Mouse (Mus musculus): ENCODE data around the gene Bcl3.

Gene Bcl3

DNA sequence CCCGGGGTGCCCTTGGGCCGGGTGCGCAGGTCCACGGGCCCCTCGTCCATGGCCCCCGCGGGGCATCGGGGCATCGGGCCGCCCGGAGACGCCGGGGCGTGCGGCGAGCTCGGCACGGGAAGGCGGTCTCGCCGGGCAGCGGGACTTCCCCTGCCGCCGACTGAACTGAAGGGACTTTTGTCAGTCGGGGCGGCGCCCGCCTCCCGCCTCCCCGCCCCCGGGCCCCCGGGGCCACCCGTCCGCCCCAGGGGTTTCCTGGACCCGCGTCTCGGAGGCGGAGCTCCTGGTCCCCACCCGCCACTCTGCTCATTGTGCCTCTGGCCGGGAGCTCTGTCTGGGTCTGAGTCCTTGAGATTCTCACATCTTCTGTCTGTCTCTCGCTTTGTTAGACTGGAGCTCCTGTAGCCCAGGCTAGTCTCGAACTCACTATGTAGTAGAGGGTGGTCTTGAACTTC lies at the start of gene Bcl3:
Bcl3 (minus strand) TSS at position 167 of the 455 bp plus-strand sequence.
- CTCF ChIA-PET = interaction anchor here in 3 of 4 experiments (0.6 to 2.0 kb wide), 11 partner anchors 11 to 32 kb away, joined by 3 to 11 read pairs (median 5); partner anchors contain the start of gene Cblc (in 1 of the 3)
- POLR2A ChIA-PET = interaction anchor here (0.6 to 7.3 kb wide), 26 partner anchors 9 to 556 kb away, joined by 3 to 171 read pairs (median 5); partner anchors contain the start of genes Apoe (in 1 of the 4) and Tomm40 (in 1 of the 4)

GRCm38 (mm10) chr7:19871943-19872601 lies 49.5 kb upstream of the Bcl3 start:
- CTCF ChIA-PET = interaction anchor here (0.6 to 6.2 kb wide), 61 partner anchors 9 to 207 kb away, joined by 3 to 74 read pairs (median 5); partner anchors contain the start of genes Cblc (in 4 of the 4), Clptm1 (in 1 of the 4), Gm19345 (in 1 of the 4) and Nectin2 (in 1 of the 4)
- POLR2A ChIA-PET = interaction anchor here in 3 of 4 experiments (0.6 to 2.2 kb wide), 27 partner anchors 27 to 719 kb away, joined by 3 to 16 read pairs (median 4); partner anchors contain the start of genes Cblc (in 2 of the 3) and Bcam (in 1 of the 3)

GRCm38 (mm10) chr7:19871137-19871621 lies 48.6 kb upstream of the Bcl3 start:
- ChIA-PET CTCF (interaction anchor here (0.6 to 6.2 kb wide), 33 partner anchors 10 to 204 kb away, joined by 3 to 74 read pairs (median 6); partner anchors contain the start of genes Cblc (in 4 of the 4), Gm19345 (in 1 of the 4) and Nectin2 (in 1 of the 4)), POLR2A (interaction anchor here in 3 of 4 experiments (0.6 to 2.2 kb wide), 15 partner anchors 22 to 464 kb away, joined by 3 to 16 read pairs (median 5); partner anchors contain the start of genes Bcam (in 1 of the 3) and Cblc (in 1 of the 3))

GRCm38 (mm10) chr7:19867751-19868399 lies 45.3 kb upstream of the Bcl3 start:
- CTCF ChIA-PET = interaction anchor here in 2 of 4 experiments (0.6 to 4.5 kb wide), 3 partner anchors 18 to 222 kb away, joined by 4 to 20 read pairs (median 4); no protein-coding TSS in a partner anchor
- POLR2A ChIA-PET = interaction anchor here in 1 of 4 experiments (0.7 kb wide), 1 partner anchor 12 kb away, joined by 3 read pairs; no protein-coding TSS in a partner anchor

DNA sequence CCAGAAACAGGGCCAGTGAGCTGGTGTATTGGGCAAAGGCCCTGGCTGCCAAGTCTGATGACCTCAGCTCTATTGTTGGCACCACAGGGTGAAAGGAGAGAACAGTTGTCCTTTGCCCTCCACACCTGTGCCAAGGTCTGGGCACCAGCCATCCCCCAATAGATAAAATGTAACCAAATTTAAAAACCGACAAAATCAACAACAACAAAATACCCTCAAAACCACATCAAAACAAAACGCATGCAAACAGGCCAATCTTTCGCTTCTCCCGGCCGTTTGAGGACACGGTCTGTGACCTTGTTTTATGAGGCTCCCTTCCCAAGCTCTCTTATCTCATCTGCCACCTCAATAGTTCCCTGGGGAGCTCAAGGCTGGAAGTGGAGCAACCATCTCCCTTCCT lies 43.9 kb upstream of the Bcl3 start:
- ChIA-PET POLR2A (interaction anchor here in 3 of 4 experiments (0.9 to 2.9 kb wide), 15 partner anchors 10 to 125 kb away, joined by 3 to 11 read pairs (median 5); partner anchors contain the start of genes Bcam (in 1 of the 3) and Cblc (in 1 of the 3)), CTCF (interaction anchor here (0.6 to 3.9 kb wide), 18 partner anchors 10 to 76 kb away, joined by 3 to 19 read pairs (median 6); partner anchors contain the start of gene Gm19345 (in 1 of the 4))

DNA sequence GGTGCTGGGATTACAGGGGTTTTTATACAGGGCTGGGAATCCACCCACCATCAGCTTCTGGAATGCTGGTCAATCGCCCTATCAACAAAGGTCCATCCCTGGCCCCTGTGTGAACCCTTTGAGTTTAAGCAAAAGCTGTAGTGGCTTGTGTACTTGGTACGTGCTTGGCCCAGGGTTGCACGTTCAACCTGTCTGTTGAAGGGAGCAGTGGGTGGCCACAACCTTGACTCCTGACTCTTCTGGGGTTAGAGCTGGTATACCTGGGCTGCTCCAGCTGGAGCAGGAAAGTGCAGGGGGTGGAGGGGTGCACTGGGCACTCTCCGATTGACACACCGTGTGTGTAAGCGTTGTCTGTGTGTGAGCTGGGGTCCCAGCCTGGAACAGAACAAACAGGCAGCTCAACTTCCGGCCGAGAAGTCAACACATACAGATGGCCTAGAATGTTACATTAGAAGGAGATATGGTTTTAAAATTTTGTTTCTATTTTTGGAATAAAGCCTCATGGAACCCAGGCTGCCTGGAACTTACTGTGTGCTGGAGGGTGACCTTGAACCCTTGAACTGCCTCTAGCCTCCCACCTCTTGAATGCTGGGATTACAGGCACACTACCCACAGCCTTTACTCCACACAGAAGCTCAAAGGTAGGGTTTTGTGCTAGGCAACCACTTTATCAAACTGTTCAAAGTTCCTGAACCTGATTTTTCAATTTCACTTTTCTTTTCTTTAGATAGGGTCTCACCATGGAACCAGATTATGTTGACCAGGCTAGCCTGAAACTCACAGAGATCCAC lies 42.9 kb upstream of the Bcl3 start:
- CTCF ChIA-PET = interaction anchor here (0.6 to 3.9 kb wide), 24 partner anchors 11 to 460 kb away, joined by 3 to 19 read pairs (median 4); partner anchors contain the start of gene Gm19345 (in 1 of the 4)
- POLR2A ChIA-PET = interaction anchor here in 3 of 4 experiments (0.8 to 2.9 kb wide), 25 partner anchors 9 to 199 kb away, joined by 3 to 11 read pairs (median 4); partner anchors contain the start of genes Bcl3 (in 1 of the 3), Cblc (in 1 of the 3), Gm19345 (in 1 of the 3) and Tomm40 (in 1 of the 3)

- POLR2A ChIA-PET = interaction anchor here in 2 of 4 experiments (0.5 to 2.9 kb wide), 5 partner anchors 11 to 180 kb away, joined by 3 to 11 read pairs (median 3); partner anchors contain the start of gene Gm19345 (in 1 of the 2)
- CTCF ChIA-PET = interaction anchor here in 3 of 4 experiments (0.7 to 3.9 kb wide), 11 partner anchors 12 to 74 kb away, joined by 3 to 19 read pairs (median 4); no protein-coding TSS in a partner anchor
Measured at GRCm38 (mm10) chr7:19864241-19864640, 41.7 kb upstream of the Bcl3 start.

DNA sequence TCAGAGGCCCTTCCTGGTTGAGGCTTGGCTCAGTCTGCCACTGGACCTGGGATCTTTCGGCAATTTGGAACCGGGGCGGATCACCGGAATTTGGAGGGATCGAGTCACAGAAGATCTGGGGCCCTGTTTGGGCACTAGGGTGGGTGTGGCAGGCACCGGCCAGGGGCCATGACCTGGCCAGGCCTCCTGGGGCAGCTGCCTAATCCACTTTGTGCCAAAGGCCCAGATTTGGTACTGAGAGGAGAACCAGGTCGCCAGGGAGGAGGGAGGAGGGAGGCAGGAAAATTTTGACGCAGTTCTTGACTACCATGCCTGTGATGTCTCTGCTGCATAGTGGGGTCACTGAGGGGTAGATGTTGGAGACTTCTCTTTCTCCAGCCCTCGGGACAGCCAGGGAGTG lies 38.6 kb upstream of the Bcl3 start, which contains the start of gene Ceacam16:
Ceacam16 (minus strand) TSS at position 101 of the 400 bp plus-strand sequence.
- CTCF ChIA-PET = interaction anchor here in 2 of 4 experiments (0.7 to 2.0 kb wide), 5 partner anchors 9 to 72 kb away, joined by 3 to 8 read pairs (median 3); no protein-coding TSS in a partner anchor
- POLR2A ChIA-PET = no interaction called here

- ChIA-PET POLR2A (interaction anchor here in 3 of 4 experiments (0.6 to 1.4 kb wide), 4 partner anchors 8 to 159 kb away, joined by 3 read pairs; partner anchors contain the start of gene Gm19345 (in 1 of the 3)), CTCF (interaction anchor here in 2 of 4 experiments (1.2 to 2.0 kb wide), 4 partner anchors 10 to 70 kb away, joined by 3 to 8 read pairs (median 4); no protein-coding TSS in a partner anchor)
Measured at GRCm38 (mm10) chr7:19859740-19860139, 37.2 kb upstream of the Bcl3 start.

- ChIA-PET POLR2A (interaction anchor here in 3 of 4 experiments (0.7 to 1.7 kb wide), 3 partner anchors 10 to 60 kb away, joined by 3 to 5 read pairs (median 3); partner anchors contain the start of gene Cblc (in 1 of the 3)), CTCF (interaction anchor here in 3 of 4 experiments (0.6 to 1.8 kb wide), 3 partner anchors 9 to 59 kb away, joined by 3 to 4 read pairs (median 3); no protein-coding TSS in a partner anchor)
Measured at GRCm38 (mm10) chr7:19856283-19856682, 33.7 kb upstream of the Bcl3 start.

GRCm38 (mm10) chr7:19855663-19856062 lies 33.1 kb upstream of the Bcl3 start:
- CTCF ChIA-PET = interaction anchor here (0.6 to 1.8 kb wide), 6 partner anchors 13 to 107 kb away, joined by 3 to 5 read pairs (median 4); partner anchors contain the start of gene Cblc (in 1 of the 4)

GRCm38 (mm10) chr7:19853526-19853925 lies 31.0 kb upstream of the Bcl3 start:
- POLR2A ChIA-PET = interaction anchor here in 2 of 4 experiments (0.7 to 1.5 kb wide), 4 partner anchors 12 to 38 kb away, joined by 3 to 5 read pairs (median 4); no protein-coding TSS in a partner anchor
- CTCF ChIA-PET = interaction anchor here in 2 of 4 experiments (1.7 to 7.0 kb wide), 3 partner anchors 9 to 51 kb away, joined by 4 to 106 read pairs (median 6); no protein-coding TSS in a partner anchor

More at GRCm38 (mm10) chr7:19855663-19856062, 33.1 kb upstream of the Bcl3 start:
- POLR2A ChIA-PET = interaction anchor here in 1 of 4 experiments (0.6 to 0.7 kb wide), 2 partner anchors 12 to 22 kb away, joined by 3 read pairs; no protein-coding TSS in a partner anchor

DNA sequence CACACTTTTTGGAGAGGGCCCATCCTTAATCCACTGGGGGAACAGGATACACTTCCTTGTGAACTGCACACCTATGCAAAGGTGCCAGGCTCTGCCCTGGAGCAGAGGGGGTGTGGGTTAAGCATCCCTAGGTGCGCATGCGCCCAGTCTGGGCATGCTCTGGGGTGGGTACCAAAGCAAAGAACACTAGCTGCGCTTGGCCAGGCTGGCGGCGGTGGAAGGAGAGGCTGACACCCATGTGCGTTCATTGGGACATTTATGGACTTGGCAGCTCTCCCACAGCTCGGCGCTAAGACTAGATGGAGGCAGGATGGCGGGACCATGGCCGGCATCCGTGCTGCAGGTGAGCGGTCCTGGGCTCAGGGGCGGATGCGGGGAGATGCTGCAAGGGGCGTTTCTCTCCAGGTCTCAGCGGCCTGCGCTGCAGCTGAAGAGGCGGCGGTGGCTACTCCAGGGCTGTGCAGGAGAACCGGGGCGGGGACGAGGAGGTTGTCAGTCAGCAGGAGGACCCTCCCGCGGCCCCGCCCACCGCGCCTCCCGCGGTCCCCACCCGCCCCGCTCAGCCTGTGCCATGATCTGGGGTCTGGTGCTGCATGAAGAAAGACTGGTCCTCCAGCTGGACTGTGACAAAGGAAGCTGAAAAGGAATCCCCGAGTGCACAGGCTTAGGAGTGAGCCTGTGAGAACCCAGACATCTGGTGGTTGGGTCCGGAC lies 29.4 kb upstream of the Bcl3 start, which contains the start of gene Gm19345:
Gm19345 (plus strand) TSS at position 146 of the 713 bp plus-strand sequence.
- POLR2A ChIA-PET = interaction anchor here in 2 of 4 experiments (0.7 to 1.4 kb wide), 8 partner anchors 8 to 58 kb away, joined by 3 to 4 read pairs (median 3); no protein-coding TSS in a partner anchor

GRCm38 (mm10) chr7:19844521-19845171 lies 22.1 kb upstream of the Bcl3 start:
- POLR2A ChIA-PET = interaction anchor here in 3 of 4 experiments (0.5 to 3.5 kb wide), 22 partner anchors 13 to 84 kb away, joined by 3 to 26 read pairs (median 3); partner anchors contain the start of gene Bcl3 (in 2 of the 3)

More for the DNA sequence above, 29.4 kb upstream of the Bcl3 start, which contains the start of gene Gm19345:
- CTCF ChIA-PET = interaction anchor here in 3 of 4 experiments (0.6 to 7.0 kb wide), 16 partner anchors 8 to 487 kb away, joined by 3 to 106 read pairs (median 4); partner anchors contain the start of gene Cblc (in 1 of the 3)

More at GRCm38 (mm10) chr7:19844521-19845171, 22.1 kb upstream of the Bcl3 start:
- CTCF ChIA-PET = interaction anchor here (0.6 to 3.3 kb wide), 24 partner anchors 8 to 112 kb away, joined by 3 to 35 read pairs (median 4); partner anchors contain the start of genes Cblc (in 2 of the 4) and Bcl3 (in 1 of the 4)
